Mouse (Mus musculus): Measurements from ENCODE around the gene Ccdc8. TPM values are rescaled to one million over a fixed set of nuclear protein-coding genes. Genes with fewer than 3 reads are reported as not detected.
A peak's percentile ranks its signal among the peaks of the same experiment; 100 is the strongest.

Gene Ccdc8
- polyA plus RNA-seq, 1 experiment from 2014 or later = 41.2 TPM

GRCm38 (mm10) chr7:16980348-16980747 lies 12.2 kb upstream of the Ccdc8 start:
- Histone ChIP-seq H3K27ac (peak overlapping the region; percentile 79), H3K4me2 (peak overlapping the region; percentile 56), H3K9me3 (replicated peaks) (no peaks in the 10 kb centered on the region), H3K4me3 (replicated peaks) (peak overlapping the region; percentile 31), H3K36me3 (no peaks in the 10 kb centered on the region), H3K27me3 (no peaks in the 10 kb centered on the region; the same call in 1 of the 2 replicates), H3K9ac (peak overlapping the region; percentile 35; the same call in 1 of the 2 replicates), H3K4me1 (peaks cover 22% of the 10 kb centered on the region)
- peak; percentile 66 for ATAC-seq (replicated peaks; ENCODE audit: low FRiP score)
- 6% methylated on average over 12 of the region's 12 CpGs for WGBS

GRCm38 (mm10) chr7:16982859-16983568 lies 9.5 kb upstream of the Ccdc8 start, which contains the start of gene Gm42372:
Gene Gm42372 (plus strand): TSS chr7:16983086.
- no peak; the same call in 1 of the 2 replicates for ATAC-seq (replicated peaks; ENCODE audit: low FRiP score)
- H3K4me3 ChIP-seq (replicated peaks) = peak within 1 kb of the TSS; percentile 17; the same call in 1 of the 2 replicates

GRCm38 (mm10) chr7:16987541-16988149 lies 4.9 kb upstream of the Ccdc8 start:
- WGBS = 30% methylated on average over 7 of the region's 7 CpGs
- no peak overlapping the region for H3K4me3 ChIP-seq (replicated peaks)
- peak overlapping the region; percentile 62; the same call in 1 of the 2 replicates for H3K27ac ChIP-seq
- no peak for ATAC-seq (replicated peaks; ENCODE audit: low FRiP score)
- H3K36me3 ChIP-seq = no peaks in the 10 kb centered on the region
- no peak overlapping the region for H3K4me2 ChIP-seq
- no peaks in the 10 kb centered on the region for H3K9me3 ChIP-seq (replicated peaks)
- peaks cover 55% of the 10 kb centered on the region for H3K4me1 ChIP-seq
- no peaks in the 10 kb centered on the region; the same call in 1 of the 2 replicates for H3K27me3 ChIP-seq
- H3K9ac ChIP-seq = no peak overlapping the region

More at GRCm38 (mm10) chr7:16982859-16983568, 9.5 kb upstream of the Ccdc8 start, which contains the start of gene Gm42372:
- H3K9me3 ChIP-seq (replicated peaks) = no peaks in the 10 kb centered on the region
- H3K9ac ChIP-seq = no peak within 1 kb of the TSS
- H3K27me3 ChIP-seq = no peaks in the 10 kb centered on the region; the same call in 1 of the 2 replicates
- 25% methylated on average over 26 of the region's 26 CpGs for WGBS
- no peaks in the 10 kb centered on the region for H3K36me3 ChIP-seq
- peak within 1 kb of the TSS; percentile 49 for H3K4me2 ChIP-seq
- H3K27ac ChIP-seq = no peak within 1 kb of the TSS
- H3K4me1 ChIP-seq = peaks cover 30% of the 10 kb centered on the region

GRCm38 (mm10) chr7:16988405-16988804 lies 4.1 kb upstream of the Ccdc8 start:
- H3K4me3 ChIP-seq (replicated peaks) = no peak overlapping the region

GRCm38 (mm10) chr7:16990006-16990744 lies 2.3 kb upstream of the Ccdc8 start:
- Histone ChIP-seq H3K36me3 (no peaks in the 10 kb centered on the region), H3K27ac (peak overlapping the region; percentile 95), H3K4me3 (replicated peaks) (no peak overlapping the region), H3K9ac (no peak overlapping the region), H3K27me3 (no peaks in the 10 kb centered on the region), H3K4me2 (peak overlapping the region; percentile 20; the same call in 1 of the 2 replicates), H3K4me1 (peaks cover 59% of the 10 kb centered on the region), H3K9me3 (replicated peaks) (no peaks in the 10 kb centered on the region)
- WGBS = 29% methylated on average over 15 of the region's 15 CpGs
- ATAC-seq (replicated peaks; ENCODE audit: low FRiP score) = no peak

More at GRCm38 (mm10) chr7:16988405-16988804, 4.1 kb upstream of the Ccdc8 start:
- H3K27me3 ChIP-seq = no peaks in the 10 kb centered on the region; the same call in 1 of the 2 replicates
- ATAC-seq (replicated peaks; ENCODE audit: low FRiP score) = 0 out of 2 replicates have a peak, but pooled peaks have one; percentile 10
- 22% methylated on average over 3 of the region's 3 CpGs for WGBS
- H3K4me2 ChIP-seq = no peak overlapping the region
- H3K4me1 ChIP-seq = peaks cover 52% of the 10 kb centered on the region
- peak overlapping the region; percentile 62 for H3K27ac ChIP-seq
- no peaks in the 10 kb centered on the region for H3K36me3 ChIP-seq
- no peak overlapping the region for H3K9ac ChIP-seq
- no peaks in the 10 kb centered on the region for H3K9me3 ChIP-seq (replicated peaks)

GRCm38 (mm10) chr7:16991681-16992450 lies 642 bp upstream of the Ccdc8 start:
- H3K4me1 ChIP-seq = peaks cover 74% of the 10 kb centered on the region

GRCm38 (mm10) chr7:16993651-16994399 lies 1.3 kb downstream of the Ccdc8 start:
- Histone ChIP-seq H3K27ac (peak overlapping the region; percentile 93), H3K9ac (peak overlapping the region; percentile 77), H3K36me3 (peaks cover 27% of the 10 kb centered on the region), H3K4me3 (replicated peaks) (peak overlapping the region; percentile 65), H3K4me1 (peaks cover 71% of the 10 kb centered on the region), H3K9me3 (replicated peaks) (no peaks in the 10 kb centered on the region), H3K27me3 (no peaks in the 10 kb centered on the region), H3K4me2 (peak overlapping the region; percentile 69)
- under 1% methylated on average over 27 of the region's 27 CpGs for WGBS
- ATAC-seq (replicated peaks; ENCODE audit: low FRiP score) = peak; percentile 95

More at GRCm38 (mm10) chr7:16991681-16992450, 642 bp upstream of the Ccdc8 start:
- ATAC-seq (replicated peaks; ENCODE audit: low FRiP score) = peak; percentile 85
- Histone ChIP-seq H3K9ac (0 out of 2 replicates have a peak overlapping the region, but pooled peaks have one; percentile 25), H3K4me2 (peak overlapping the region; percentile 45), H3K27me3 (no peaks in the 10 kb centered on the region), H3K4me3 (replicated peaks) (peak overlapping the region; percentile 12), H3K36me3 (peaks cover 7% of the 10 kb centered on the region; the same call in 1 of the 2 replicates), H3K9me3 (replicated peaks) (no peaks in the 10 kb centered on the region), H3K27ac (peak overlapping the region; percentile 95)
- WGBS = 29% methylated on average over 18 of the region's 18 CpGs

- Histone ChIP-seq H3K36me3 (peaks cover 33% of the 10 kb centered on the region), H3K27ac (peak overlapping the region; percentile 93), H3K27me3 (no peaks in the 10 kb centered on the region), H3K4me1 (peaks cover 70% of the 10 kb centered on the region), H3K4me2 (peak overlapping the region; percentile 69), H3K9ac (peak overlapping the region; percentile 77), H3K4me3 (replicated peaks) (peak overlapping the region; percentile 65), H3K9me3 (replicated peaks) (no peaks in the 10 kb centered on the region)
- ATAC-seq (replicated peaks; ENCODE audit: low FRiP score) = no peak
- 3% methylated on average over 20 of the region's 20 CpGs for WGBS
Measured at GRCm38 (mm10) chr7:16994400-16994799, 1.9 kb downstream of the Ccdc8 start.

- H3K27ac ChIP-seq = no peak overlapping the region
- H3K36me3 ChIP-seq = peaks cover 42% of the 10 kb centered on the region
- peak overlapping the region; percentile 65 for H3K4me3 ChIP-seq (replicated peaks)
- peaks cover 63% of the 10 kb centered on the region for H3K4me1 ChIP-seq
- no peak for ATAC-seq (replicated peaks; ENCODE audit: low FRiP score)
- peak overlapping the region; percentile 69 for H3K4me2 ChIP-seq
- H3K27me3 ChIP-seq = no peaks in the 10 kb centered on the region
- H3K9me3 ChIP-seq (replicated peaks) = no peaks in the 10 kb centered on the region
- WGBS = 81% methylated on average over 4 of the region's 4 CpGs
- peak overlapping the region; percentile 77 for H3K9ac ChIP-seq
Measured at GRCm38 (mm10) chr7:16995345-16995744, 2.8 kb downstream of the Ccdc8 start.

GRCm38 (mm10) chr7:16999233-16999632 lies 6.7 kb downstream of the Ccdc8 start:
- Histone ChIP-seq H3K9me3 (replicated peaks) (no peaks in the 10 kb centered on the region), H3K4me1 (peaks cover 43% of the 10 kb centered on the region), H3K27ac (no peak overlapping the region), H3K4me3 (replicated peaks) (no peak overlapping the region), H3K36me3 (peaks cover 69% of the 10 kb centered on the region), H3K9ac (no peak overlapping the region), H3K27me3 (no peaks in the 10 kb centered on the region), H3K4me2 (no peak overlapping the region)
- WGBS = 71% methylated on average over 4 of the region's 4 CpGs
- ATAC-seq (replicated peaks; ENCODE audit: low FRiP score) = no peak

Measured in kidney, embryonic 15.5 days (tissue).